ENCODE assay signal across 7 mouse cellular contexts in the genomic region with DNA sequence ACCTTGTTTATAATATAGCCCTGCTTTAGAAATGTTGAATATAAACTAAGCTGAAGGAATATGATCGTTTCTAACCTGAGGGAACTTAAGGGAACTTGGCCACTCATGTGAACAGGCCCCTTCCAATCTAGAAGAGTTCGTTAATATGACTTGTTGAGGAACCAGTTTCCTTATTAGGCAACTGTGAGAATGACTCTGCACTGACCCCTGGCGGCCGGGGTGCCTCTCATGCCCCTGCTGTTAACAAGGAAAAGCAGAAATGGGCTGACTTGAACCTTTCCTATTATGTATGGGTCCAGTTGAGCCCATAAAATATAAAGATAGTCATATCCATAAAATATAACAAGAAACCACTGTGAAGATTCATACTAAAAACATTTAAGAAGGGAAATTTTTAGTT. TPM values are rescaled to one million over a fixed set of nuclear protein-coding genes. Genes with fewer than 3 reads are reported as not detected.
DNase-seq lines count a peak whose midpoint lies in the region; ATAC-seq and TF ChIP-seq lines count a peak whose summit lies in the region.

No protein-coding gene starts in this region.

- H3K36me3 ChIP-seq in forebrain, postnatal 0 days (ENCODE audit: insufficient read depth) = peaks cover 22% of the 10 kb centered on the region
- H3K36me3 ChIP-seq in intestine, embryonic 16.5 days (ENCODE audit: control insufficient read depth, insufficient read depth, low read length) = peaks cover 3% of the 10 kb centered on the region; the same call in 1 of the 2 replicates
- H3K36me3 ChIP-seq in liver, postnatal 0 days (replicated peaks; ENCODE audit: insufficient read depth, low read length) = peaks cover 20% of the 10 kb centered on the region

- WGBS in forebrain, postnatal 0 days = 6% methylated on average over 4 of the region's 4 CpGs
- 2% methylated on average over 4 of the region's 4 CpGs for WGBS in intestine, embryonic 16.5 days
- whole genome bisulfite sequencing in liver, postnatal 0 days (ENCODE audit: insufficient replicate concordance) = 4% methylated on average over 4 of the region's 4 CpGs

- H3K27me3 ChIP-seq in forebrain, postnatal 0 days (ENCODE audit: insufficient read depth, low read length) = no peaks in the 10 kb centered on the region
- no peaks in the 10 kb centered on the region for H3K27me3 ChIP-seq in intestine, embryonic 16.5 days (replicated peaks; ENCODE audit: control insufficient read depth, insufficient read depth, low read length)
- H3K27me3 ChIP-seq in liver, postnatal 0 days (ENCODE audit: insufficient read depth, low read length) = no peaks in the 10 kb centered on the region

- no peak for TF ChIP-seq EP300 in liver, postnatal 0 days (IDR thresholded peaks at IDR 0.05; ENCODE audit: low read depth)

- H3K27ac ChIP-seq in bone marrow macrophage, adult 2 months (ENCODE audit: insufficient read depth, low read depth, low read length) = no peak overlapping the region
- H3K27ac ChIP-seq in forebrain, postnatal 0 days (ENCODE audit: low read depth, low read length) = no peak overlapping the region
- H3K27ac ChIP-seq in intestine, embryonic 16.5 days (ENCODE audit: low read length) = no peak overlapping the region
- no peak overlapping the region for H3K27ac ChIP-seq in liver, postnatal 0 days (ENCODE audit: low read depth)

- peak; percentile 86 for TF ChIP-seq CTCF in bone marrow macrophage, adult 2 months (IDR thresholded peaks at IDR 0.05; ENCODE audit: low read depth, low read length)
- TF ChIP-seq CTCF in forebrain, postnatal 0 days (IDR thresholded peaks at IDR 0.05; ENCODE audit: low read depth) = peak; percentile 74
- TF ChIP-seq CTCF in liver, postnatal 0 days (IDR thresholded peaks at IDR 0.05; ENCODE audit: low read depth) = peak; percentile 93

- peaks cover 7% of the 10 kb centered on the region for H3K4me1 ChIP-seq in bone marrow macrophage, adult 2 months (ENCODE audit: control insufficient read depth, insufficient read depth, low read length)
- H3K4me1 ChIP-seq in forebrain, postnatal 0 days (ENCODE audit: insufficient read depth) = no peaks in the 10 kb centered on the region
- no peaks in the 10 kb centered on the region for H3K4me1 ChIP-seq in intestine, embryonic 16.5 days (ENCODE audit: control insufficient read depth, insufficient read depth, low read length)
- H3K4me1 ChIP-seq in liver, postnatal 0 days (ENCODE audit: insufficient read depth) = no peaks in the 10 kb centered on the region

- H3K4me2 ChIP-seq in forebrain, postnatal 0 days (ENCODE audit: low read depth) = no peak overlapping the region
- H3K4me2 ChIP-seq in intestine, embryonic 16.5 days (ENCODE audit: low read depth, low read length) = no peak overlapping the region
- no peak overlapping the region for H3K4me2 ChIP-seq in liver, postnatal 0 days (ENCODE audit: low read depth, low read length)

- H3K4me3 ChIP-seq in bone marrow macrophage, adult 2 months (ENCODE audit: insufficient read depth, low read length) = no peak overlapping the region
- no peak overlapping the region for H3K4me3 ChIP-seq in forebrain, postnatal 0 days (ENCODE audit: low read depth, low read length)
- no peak overlapping the region for H3K4me3 ChIP-seq in intestine, embryonic 16.5 days (ENCODE audit: low read length)
- no peak overlapping the region for H3K4me3 ChIP-seq in liver, postnatal 0 days (ENCODE audit: low read depth, low read length)

- DNase-seq in 3T3-L1 (ENCODE audit: low read depth, low spot score) = peak; percentile 89
- DNase-seq in forebrain, postnatal 0 days = peak; percentile 53
- DNase-seq in liver, postnatal 0 days = peak; percentile 93
- DNase-seq in right cerebral cortex, adult 2 months (ENCODE audit: low spot score in 2 of 2) = peak; percentile 54 to 58

- H3K9ac ChIP-seq in forebrain, postnatal 0 days = no peak overlapping the region
- no peak overlapping the region for H3K9ac ChIP-seq in intestine, embryonic 16.5 days (ENCODE audit: low read depth, low read length)
- H3K9ac ChIP-seq in liver, postnatal 0 days (replicated peaks) = no peak overlapping the region

- H3K9me3 ChIP-seq in forebrain, postnatal 0 days (ENCODE audit: low read length) = no peaks in the 10 kb centered on the region
- H3K9me3 ChIP-seq in intestine, embryonic 16.5 days (ENCODE audit: control insufficient read depth, low read length) = no peaks in the 10 kb centered on the region
- no peaks in the 10 kb centered on the region for H3K9me3 ChIP-seq in liver, postnatal 0 days (ENCODE audit: low read length)

- TF ChIP-seq POLR2A in bone marrow macrophage, adult 2 months (IDR thresholded peaks at IDR 0.05; ENCODE audit: borderline replicate concordance, low read depth, low read length) = no peak

- ATAC-seq in CD4-positive, CD25-positive, alpha-beta regulatory T cell, adult 4 months = peak; percentile 81
- ATAC-seq in forebrain, postnatal 0 days = no peak; the same call in 1 of the 2 replicates
- ATAC-seq in intestine, embryonic 16.5 days = peak; percentile 55
- 0 out of 2 replicates have a peak, but pooled peaks have one; percentile 51 for ATAC-seq in liver, postnatal 0 days

RNA-seq across cellular contexts. Expression of gene Map3k3, which starts 8.1 kb away (rescaled TPM):
- polyA plus RNA-seq in CD4-positive, CD25-positive, alpha-beta regulatory T cell, adult 4 months (2017; shearing (Covaris generic)) = 10 to 100 TPM; 30.1 to 37.1 TPM
- 67.0 and 70.9 TPM in 2 replicates for polyA plus RNA-seq in bone marrow macrophage, adult 2 months (2012; ENCODE audit: insufficient read depth, insufficient read length, missing spikeins)
- total RNA-seq in forebrain, postnatal 0 days (2014; rRNA removed) = 29.2 and 32.9 TPM in 2 replicates
- 6.7 and 8.5 TPM in 2 replicates for polyA plus RNA-seq in forebrain, postnatal 0 days (2015; fragmentation: Nextera tagmentation; extraction: Ambion mirVana)
- 5.7 and 6.1 TPM in 2 replicates for polyA plus RNA-seq in intestine, embryonic 16.5 days (2015; fragmentation: Nextera tagmentation; extraction: Ambion mirVana)
- polyA plus RNA-seq in liver, postnatal 0 days (2015; fragmentation: Nextera tagmentation; extraction: Ambion mirVana) = 4.6 and 4.7 TPM in 2 replicates

RNA-seq across cellular contexts. Expression of gene Taco1, which starts 10.5 kb away (rescaled TPM):
- polyA plus RNA-seq in CD4-positive, CD25-positive, alpha-beta regulatory T cell, adult 4 months (2017; shearing (Covaris generic)) = 10 to 100 TPM in 1 of 2 experiments, 1 to 10 TPM in 1; 7.4 to 18.0 TPM
- 7.2 and 7.6 TPM in 2 replicates for polyA plus RNA-seq in bone marrow macrophage, adult 2 months (2012; ENCODE audit: insufficient read depth, insufficient read length, missing spikeins)
- 17.4 and 18.1 TPM in 2 replicates for total RNA-seq in forebrain, postnatal 0 days (2014; rRNA removed)
- polyA plus RNA-seq in forebrain, postnatal 0 days (2015; fragmentation: Nextera tagmentation; extraction: Ambion mirVana) = 2.9 and 5.0 TPM in 2 replicates
- 14.0 and 17.7 TPM in 2 replicates for polyA plus RNA-seq in intestine, embryonic 16.5 days (2015; fragmentation: Nextera tagmentation; extraction: Ambion mirVana)
- polyA plus RNA-seq in liver, postnatal 0 days (2015; fragmentation: Nextera tagmentation; extraction: Ambion mirVana) = 5.5 and 5.6 TPM in 2 replicates

RNA-seq across cellular contexts. Expression of gene Dcaf7, which starts 39.6 kb away (rescaled TPM):
- 10 to 100 TPM; 23.9 to 26.4 TPM for polyA plus RNA-seq in CD4-positive, CD25-positive, alpha-beta regulatory T cell, adult 4 months (2017; shearing (Covaris generic))
- polyA plus RNA-seq in bone marrow macrophage, adult 2 months (2012; ENCODE audit: insufficient read depth, insufficient read length, missing spikeins) = 48.8 and 55.3 TPM in 2 replicates
- 150 and 222 TPM in 2 replicates for total RNA-seq in forebrain, postnatal 0 days (2014; rRNA removed)
- polyA plus RNA-seq in forebrain, postnatal 0 days (2015; fragmentation: Nextera tagmentation; extraction: Ambion mirVana) = 79.1 and 115 TPM in 2 replicates
- polyA plus RNA-seq in intestine, embryonic 16.5 days (2015; fragmentation: Nextera tagmentation; extraction: Ambion mirVana) = 42.7 and 48.0 TPM in 2 replicates
- 18.6 and 20.6 TPM in 2 replicates for polyA plus RNA-seq in liver, postnatal 0 days (2015; fragmentation: Nextera tagmentation; extraction: Ambion mirVana)
